Mouse (Mus musculus): Measurements from ENCODE around the gene Ccs. TPM values are rescaled to one million over a fixed set of nuclear protein-coding genes. Genes with fewer than 3 reads are reported as not detected.

The Ccs gene
- polyA plus RNA-seq, 1 experiment from 2014 or later, result 56.4 TPM

GRCm38 (mm10) chr19:4782891-4783290, 56.2 kb downstream of the Ccs start:
- peaks cover 93% of the 10 kb centered on the region for H3K36me3 ChIP-seq
- H3K27ac ChIP-seq, result no peak overlapping the region
- no peak overlapping the region for H3K9ac ChIP-seq (replicated peaks)
- no peak overlapping the region for H3K4me2 ChIP-seq
- no peak overlapping the region for H3K4me3 ChIP-seq (replicated peaks)
- H3K4me1 ChIP-seq (replicated peaks), result peaks cover 10% of the 10 kb centered on the region; the same call in 1 of the 2 replicates
- no peaks in the 10 kb centered on the region for H3K27me3 ChIP-seq
- no peaks in the 10 kb centered on the region for H3K9me3 ChIP-seq
- no peak for ATAC-seq (ENCODE audit: insufficient number of reproducible peaks, insufficient read depth, low FRiP score, low TSS enrichment, low read depth)
- WGBS, result 95% methylated on average over 2 of the region's 2 CpGs

Other genes with a start within 250 kb of the Ccs start
- 12.1 and 15.4 TPM in 2 replicates for gene Lrfn4, start 223.7 kb downstream of the Ccs start, polyA plus RNA-seq (2016; fragmentation: Nextera tagmentation; extraction: Ambion mirVana)
- 68.1 and 68.8 TPM in 2 replicates for gene Rce1, start 213.7 kb downstream of the Ccs start, polyA plus RNA-seq (2016; fragmentation: Nextera tagmentation; extraction: Ambion mirVana)
- gene Gm960, start 140.7 kb downstream of the Ccs start, polyA plus RNA-seq (2016; fragmentation: Nextera tagmentation; extraction: Ambion mirVana), result 5.6 and 6.9 TPM in 2 replicates
- gene Sptbn2, start 128.2 kb downstream of the Ccs start, polyA plus RNA-seq (2016; fragmentation: Nextera tagmentation; extraction: Ambion mirVana), result 2.6 and 2.7 TPM in 2 replicates
- gene Rbm4b, start 82.8 kb downstream of the Ccs start, polyA plus RNA-seq (2016; fragmentation: Nextera tagmentation; extraction: Ambion mirVana), result 111 and 116 TPM in 2 replicates
- 80.1 and 90.2 TPM in 2 replicates for gene Rbm4, start 45.4 kb downstream of the Ccs start, polyA plus RNA-seq (2016; fragmentation: Nextera tagmentation; extraction: Ambion mirVana)
- gene Gm21992, start 27.7 kb downstream of the Ccs start, polyA plus RNA-seq (2016; fragmentation: Nextera tagmentation; extraction: Ambion mirVana), result 36.3 and 57.2 TPM in 2 replicates
- 113 and 114 TPM in 2 replicates for gene Rbm14, start 27.7 kb downstream of the Ccs start, polyA plus RNA-seq (2016; fragmentation: Nextera tagmentation; extraction: Ambion mirVana)
- gene Ccdc87, start within 50 bp of the Ccs start, polyA plus RNA-seq (2016; fragmentation: Nextera tagmentation; extraction: Ambion mirVana), result 0.06 and 0.09 TPM in 2 replicates
- 31.6 and 36.0 TPM in 2 replicates for gene Ctsf, start 15.8 kb upstream of the Ccs start, polyA plus RNA-seq (2016; fragmentation: Nextera tagmentation; extraction: Ambion mirVana)
- gene Actn3, start 38.6 kb upstream of the Ccs start, polyA plus RNA-seq (2016; fragmentation: Nextera tagmentation; extraction: Ambion mirVana), result 9.0 and 9.1 TPM in 2 replicates
- gene Zdhhc24, start 39.3 kb upstream of the Ccs start, polyA plus RNA-seq (2016; fragmentation: Nextera tagmentation; extraction: Ambion mirVana), result 9.5 and 10.7 TPM in 2 replicates
- gene Bbs1, start 67.3 kb upstream of the Ccs start, polyA plus RNA-seq (2016; fragmentation: Nextera tagmentation; extraction: Ambion mirVana), result 5.1 and 6.5 TPM in 2 replicates
- 148 and 152 TPM in 2 replicates for gene Dpp3, start 89.0 kb upstream of the Ccs start, polyA plus RNA-seq (2016; fragmentation: Nextera tagmentation; extraction: Ambion mirVana)
- gene Peli3, start 103.8 kb upstream of the Ccs start, polyA plus RNA-seq (2016; fragmentation: Nextera tagmentation; extraction: Ambion mirVana), result 3.4 and 4.5 TPM in 2 replicates
- 153 and 154 TPM in 2 replicates for gene Mrpl11, start 122.8 kb upstream of the Ccs start, polyA plus RNA-seq (2016; fragmentation: Nextera tagmentation; extraction: Ambion mirVana)
- not detected in 2 replicates for gene Npas4, start 151.0 kb upstream of the Ccs start, polyA plus RNA-seq (2016; fragmentation: Nextera tagmentation; extraction: Ambion mirVana)
- gene Slc29a2, start 184.5 kb upstream of the Ccs start, polyA plus RNA-seq (2016; fragmentation: Nextera tagmentation; extraction: Ambion mirVana), result 4.9 and 5.7 TPM in 2 replicates
- 42.3 and 44.8 TPM in 2 replicates for gene B4gat1, start 199.5 kb upstream of the Ccs start, polyA plus RNA-seq (2016; fragmentation: Nextera tagmentation; extraction: Ambion mirVana)
- 2.4 and 4.1 TPM in 2 replicates for gene AC124502.3, start 199.6 kb upstream of the Ccs start, polyA plus RNA-seq (2016; fragmentation: Nextera tagmentation; extraction: Ambion mirVana)
- 48.3 and 49.5 TPM in 2 replicates for gene Brms1, start 202.0 kb upstream of the Ccs start, polyA plus RNA-seq (2016; fragmentation: Nextera tagmentation; extraction: Ambion mirVana)
- gene Rin1, start 211.1 kb upstream of the Ccs start, polyA plus RNA-seq (2016; fragmentation: Nextera tagmentation; extraction: Ambion mirVana), result 2.4 and 2.5 TPM in 2 replicates
- 30.6 and 38.1 TPM in 2 replicates for gene Cd248, start 228.7 kb upstream of the Ccs start, polyA plus RNA-seq (2016; fragmentation: Nextera tagmentation; extraction: Ambion mirVana)
- 2.3 and 2.8 TPM in 2 replicates for gene Tmem151a, start 246.2 kb upstream of the Ccs start, polyA plus RNA-seq (2016; fragmentation: Nextera tagmentation; extraction: Ambion mirVana)
- gene Yif1a, start 249.2 kb upstream of the Ccs start, polyA plus RNA-seq (2016; fragmentation: Nextera tagmentation; extraction: Ambion mirVana), result 60.7 and 69.4 TPM in 2 replicates